Mouse (Mus musculus) megakaryocyte-erythroid progenitor cell, adult 5-6 weeks (primary cell): ENCODE measurements around the gene Aym1. TPM values are rescaled to one million over a fixed set of nuclear protein-coding genes. Genes with fewer than 3 reads are reported as not detected.
"Not testable (repeated sequence)": the region's sequence is repeated elsewhere in the genome, so short reads cannot be mapped to it uniquely, and the experiment has no call there.

Experiments used
- ATAC-seq: replicated peaks from 2 replicates; pipeline ENCODE4 v1.8.0; 2016; ENCODE audit warnings: mild to moderate bottlenecking, inconsistent platforms; ENCODE audit not compliant: severe bottlenecking, poor library complexity, low FRiP score, low TSS enrichment
- total RNA-seq, 2 experiments: library from RNA; stranded (forward) in 1 of 2; stranded (reverse) in 1 of 2; fragments of 200-1000, 215-1000 nt in 1 of 2; fragments of >200 nt in 1 of 2; fragmentation: Nextera tagmentation in 1 of 2; gene quantifications; 2 replicates each; pipeline ENCODE4 v1.2.3; 2014 to 2017

Aym1 gene
- total RNA-seq, 2 experiments from 2014 or later = not detected

GRCm38 (mm10) chr5:113349810-113350209, 7.3 kb upstream of the Aym1 start:
- no peak for ATAC-seq

DNA sequence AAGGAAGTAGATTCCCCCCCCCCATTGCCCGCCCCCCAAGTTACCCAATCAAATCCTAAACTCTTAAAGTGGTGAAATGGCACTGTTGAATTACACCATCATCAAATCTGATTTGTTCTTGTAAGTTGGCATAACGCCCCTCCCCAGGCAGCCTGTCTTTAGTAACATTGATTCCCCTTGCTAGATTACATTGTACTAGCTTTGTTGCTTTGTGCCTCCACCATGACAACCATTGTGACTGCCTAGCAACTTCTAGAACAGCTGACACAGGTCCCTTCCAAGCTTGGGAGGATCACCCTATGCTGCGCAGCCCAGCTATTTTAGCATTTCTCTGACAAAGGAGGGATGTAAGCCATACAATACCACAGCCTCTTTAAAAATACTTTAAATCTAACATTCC, 5.3 kb upstream of the Aym1 start:
- no peak for ATAC-seq

DNA sequence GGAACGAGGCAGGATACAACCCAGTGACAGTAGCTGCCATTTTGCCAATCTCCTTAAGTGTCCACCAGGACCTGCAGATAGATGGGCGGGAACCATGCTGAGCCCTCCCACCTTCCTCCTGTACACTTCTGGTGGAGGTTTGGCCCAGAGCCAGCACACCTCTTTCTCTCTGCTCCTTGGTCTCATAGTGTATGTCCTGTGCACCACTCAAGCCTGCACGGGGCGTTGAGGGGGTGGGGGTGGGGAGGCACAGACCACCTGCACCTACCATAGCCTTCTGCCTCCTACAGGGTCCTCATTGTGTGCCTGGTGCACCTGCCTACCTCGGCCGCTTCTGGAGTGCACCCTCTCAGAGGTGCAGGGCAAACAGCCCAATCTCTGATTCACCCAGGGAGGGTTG, 4.5 kb upstream of the Aym1 start:
- ATAC-seq = no peak

GRCm38 (mm10) chr5:113354311-113354710, 2.8 kb upstream of the Aym1 start:
- ATAC-seq = no peak

GRCm38 (mm10) chr5:113357656-113358055, 562 bp downstream of the Aym1 start:
- ATAC-seq = no peak

- no peak for ATAC-seq
These were observed 1.7 kb downstream of the Aym1 start for GRCm38 (mm10) chr5:113358833-113359232.

DNA sequence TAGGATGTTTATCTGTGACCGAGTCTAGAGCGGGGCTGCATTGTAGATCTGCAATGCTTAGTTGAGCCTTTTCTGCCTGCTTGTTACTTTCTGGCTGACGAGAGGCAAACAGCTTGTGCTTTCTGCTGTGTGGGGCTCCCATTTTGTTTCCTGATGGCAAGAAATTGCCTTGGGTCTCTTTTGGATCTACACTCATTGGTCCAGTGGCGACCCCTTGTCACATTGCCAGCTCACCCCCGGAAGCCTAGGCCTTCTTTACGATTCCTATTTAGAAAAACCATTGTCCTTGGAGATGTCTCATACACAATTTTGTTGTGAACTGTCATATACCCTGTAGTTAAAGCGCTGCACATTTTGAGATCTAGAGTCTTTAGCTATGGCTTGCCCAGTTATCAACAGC, 4.2 kb downstream of the Aym1 start:
- no peak for ATAC-seq

- ATAC-seq = no peak
These were observed 5.3 kb downstream of the Aym1 start for GRCm38 (mm10) chr5:113362258-113362996.

DNA sequence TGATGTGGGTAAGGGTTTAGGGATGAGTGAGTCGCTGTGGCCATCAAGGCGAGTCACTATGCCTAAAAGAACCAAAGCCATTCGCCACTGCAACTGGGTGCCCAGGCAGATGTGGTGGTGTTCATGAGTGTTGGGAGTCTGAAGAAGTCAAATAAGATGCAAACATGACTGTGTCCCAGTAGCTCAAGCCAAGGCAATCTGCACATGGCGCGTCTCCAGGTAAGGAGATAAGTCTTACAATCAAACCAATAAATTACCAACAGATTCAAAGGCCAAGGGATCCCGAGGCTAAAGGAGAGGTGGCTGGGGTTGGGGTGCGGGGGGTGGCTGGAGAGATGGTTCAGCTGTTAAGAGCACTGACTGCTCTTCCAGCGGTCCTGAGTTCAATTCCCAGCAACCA, 6.1 kb downstream of the Aym1 start:
- ATAC-seq = no peak

DNA sequence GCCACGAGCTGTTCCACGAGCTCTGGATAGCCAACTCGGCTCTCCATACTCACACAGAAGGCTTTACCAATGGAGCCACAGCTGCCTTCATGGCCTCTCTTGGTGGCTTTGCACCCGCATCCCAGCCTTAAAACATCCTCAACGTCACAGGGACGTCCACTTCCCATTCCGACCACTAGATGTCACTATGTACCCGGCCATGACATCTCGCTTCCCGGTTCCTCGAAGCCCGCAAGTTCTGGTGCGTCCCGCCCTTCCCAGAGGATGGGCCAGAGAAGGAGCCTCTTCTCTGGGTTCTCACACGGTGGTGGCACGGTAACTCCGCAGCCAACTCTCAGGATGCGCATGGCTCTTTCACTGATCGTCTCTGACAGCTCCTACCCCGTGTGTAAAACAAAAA, 8.8 kb downstream of the Aym1 start:
- ATAC-seq = peak; percentile 85

- not testable (repeated sequence) for ATAC-seq
These were observed 10.6 kb downstream of the Aym1 start for GRCm38 (mm10) chr5:113367726-113368125.

DNA sequence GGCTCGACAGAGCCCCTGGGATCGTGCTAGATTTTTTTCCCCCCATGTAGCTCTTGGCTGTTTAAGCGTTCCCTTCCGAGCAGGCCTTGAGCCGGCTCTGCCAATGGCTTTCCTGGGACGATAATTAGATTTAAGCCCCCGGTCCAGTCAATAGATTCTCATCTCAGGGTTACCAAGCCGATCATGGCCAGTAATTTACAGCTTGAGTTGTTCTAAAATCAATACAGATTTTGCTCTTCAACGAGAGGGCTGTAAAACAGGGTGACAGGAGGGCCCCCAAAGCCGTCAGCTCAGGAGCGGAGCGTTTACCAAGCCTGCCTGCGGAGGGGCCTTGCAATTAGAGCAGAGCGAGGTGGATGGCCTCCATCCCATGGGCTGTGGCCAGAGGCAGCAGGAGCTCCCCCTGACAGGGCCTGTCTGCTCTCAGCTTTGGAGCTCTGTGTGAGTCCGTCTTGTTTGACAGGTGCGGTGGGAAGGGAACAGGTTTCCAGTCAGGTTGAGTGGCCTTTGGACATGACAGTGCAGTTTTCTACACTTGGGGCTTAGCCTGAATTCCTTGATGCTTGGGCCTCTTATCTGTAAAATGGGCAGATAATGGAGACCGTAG, 12.3 kb downstream of the Aym1 start:
- ATAC-seq = no peak

DNA sequence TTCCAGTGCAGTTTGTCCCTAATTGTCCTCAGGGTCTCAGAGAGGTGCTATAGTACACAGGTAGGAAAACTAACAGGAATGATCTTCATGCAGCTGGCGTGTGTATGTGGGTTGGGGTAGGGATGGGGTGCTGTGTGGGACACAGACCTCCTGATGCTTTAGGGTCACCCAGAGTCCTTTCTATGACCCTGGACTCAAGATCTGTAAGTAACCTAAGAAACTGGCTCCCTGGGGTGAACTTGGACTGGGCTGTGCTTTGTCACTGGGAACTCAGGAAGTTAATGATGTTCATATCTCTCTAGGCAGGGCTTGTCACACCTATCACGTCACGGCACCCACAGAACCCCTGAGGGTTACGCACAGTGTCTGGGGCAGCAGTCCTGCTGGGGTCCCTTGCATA, 15.4 kb downstream of the Aym1 start:
- no peak for ATAC-seq

GRCm38 (mm10) chr5:113372995-113373950, 16.2 kb downstream of the Aym1 start:
- 0 out of 2 replicates have a peak, but pooled peaks have one; percentile 20 for ATAC-seq

DNA sequence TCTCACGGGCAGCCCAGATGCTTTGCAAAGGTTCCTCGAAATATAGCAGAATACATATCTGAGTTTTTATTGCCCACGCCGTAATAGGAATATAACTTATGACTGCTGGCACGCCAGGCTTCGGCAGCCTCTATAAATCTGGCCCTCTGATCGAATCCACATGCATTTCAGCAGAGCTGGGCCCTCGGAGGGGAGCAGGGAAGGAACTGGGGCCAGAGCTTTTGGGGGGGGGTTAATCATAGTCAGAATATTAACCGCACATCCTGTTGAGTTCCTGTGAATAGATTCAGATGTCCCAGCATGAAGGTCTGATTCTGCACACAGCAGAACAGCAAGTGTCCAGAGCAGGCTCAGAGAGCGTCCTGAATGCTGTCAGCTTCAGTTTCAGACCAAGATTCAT, 17.2 kb downstream of the Aym1 start:
- no peak for ATAC-seq

DNA sequence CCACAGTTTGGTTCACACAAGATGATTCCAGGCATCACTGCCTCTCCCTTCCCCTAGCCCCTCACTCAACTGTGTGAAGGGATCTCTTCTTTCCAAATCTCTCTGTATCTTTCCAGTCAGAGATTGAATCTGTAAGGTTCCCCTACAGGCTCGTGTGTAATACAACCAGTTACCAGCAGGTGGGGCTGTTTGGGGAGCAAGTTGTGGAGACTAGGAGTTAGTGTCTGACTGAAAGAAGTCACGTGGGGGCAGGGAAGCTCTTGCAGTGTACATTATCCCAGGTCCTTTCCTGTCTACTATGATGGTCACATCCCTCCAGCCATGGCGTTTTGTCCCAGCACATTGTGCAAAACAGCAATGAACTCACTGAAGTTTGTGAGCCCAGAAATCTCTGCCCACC, 18.7 kb downstream of the Aym1 start:
- no peak for ATAC-seq

DNA sequence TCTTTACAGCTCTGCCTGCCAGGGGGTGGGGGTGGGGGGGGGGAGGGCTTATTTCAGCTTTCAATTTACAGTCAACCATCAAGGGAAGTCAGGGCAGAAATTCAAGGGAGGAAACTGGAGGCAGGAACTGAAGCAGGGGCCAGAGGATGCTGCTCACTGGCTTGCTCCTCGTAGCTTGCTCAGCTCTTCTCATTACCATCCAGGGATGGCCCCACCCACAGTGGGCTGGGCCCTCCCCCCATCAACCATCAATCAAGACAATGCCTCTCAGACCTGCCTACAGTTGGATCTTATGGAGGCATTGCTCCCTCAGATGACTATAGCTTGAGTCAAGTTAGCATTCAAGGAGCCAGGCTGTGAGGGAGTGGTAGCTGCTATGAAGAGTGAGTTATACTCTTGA, 19.2 kb downstream of the Aym1 start:
- no peak for ATAC-seq

DNA sequence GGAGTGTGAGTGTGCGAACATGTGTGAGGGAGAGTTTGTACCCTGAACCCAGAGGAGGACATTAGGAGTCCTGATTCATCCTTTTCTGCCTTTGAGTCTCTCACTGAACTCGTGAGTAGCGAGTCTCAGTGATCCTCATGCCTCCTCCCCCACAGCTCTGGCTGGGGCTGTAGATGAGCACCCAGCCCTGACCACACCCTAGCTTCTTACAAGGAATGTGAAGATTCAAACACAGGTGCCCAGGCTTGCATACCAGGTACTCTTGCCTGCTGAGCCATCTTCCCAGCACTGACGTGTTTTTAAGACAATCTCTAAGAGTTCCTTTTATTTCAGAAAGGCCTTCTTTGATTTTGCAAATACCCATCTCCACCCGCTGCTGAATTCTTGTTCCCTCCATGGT, 22.3 kb downstream of the Aym1 start:
- no peak for ATAC-seq

DNA sequence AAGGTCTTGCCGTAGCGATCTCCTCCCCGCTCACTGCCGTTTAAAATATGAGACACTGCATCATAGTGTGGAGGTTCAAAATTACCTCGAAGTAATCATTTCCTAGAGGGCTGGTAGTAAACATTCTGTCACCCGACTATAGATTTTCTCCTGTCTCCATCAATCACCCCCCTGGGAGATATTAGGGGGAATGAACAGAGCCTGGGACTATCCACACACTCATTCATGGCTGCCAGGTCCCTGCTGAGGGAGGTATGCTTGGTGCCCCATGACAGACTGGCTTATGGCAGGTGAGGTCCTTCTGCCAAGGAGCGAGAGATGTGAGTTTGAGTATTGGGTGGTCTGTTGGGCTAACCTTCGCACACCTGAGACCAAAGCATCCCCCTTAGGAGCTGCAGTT, 23.5 kb downstream of the Aym1 start:
- no peak for ATAC-seq

- ATAC-seq = no peak
These were observed 25.5 kb downstream of the Aym1 start for GRCm38 (mm10) chr5:113382580-113382979.
